Mouse (Mus musculus) brain, embryonic 14.5 days (tissue): ENCODE results near the gene Gm39566.

ENCODE experiments used
- CTCF ChIP-seq: fragments of 200-500 bp; IDR thresholded peaks from 2 replicates; pipeline ENCODE4 v1.5.1; 2012; ENCODE audit warnings: inconsistent platforms, mild to moderate bottlenecking, moderate library complexity, borderline replicate concordance; ENCODE audit not compliant: insufficient read depth, insufficient read length; ENCODE audit errors: extremely low read depth
- POLR2A ChIP-seq: fragments of 200-500 bp; IDR thresholded peaks from 2 replicates; pipeline ENCODE4 v1.6.1; 2012; ENCODE audit warnings: mild to moderate bottlenecking, inconsistent platforms, borderline replicate concordance; ENCODE audit not compliant: poor library complexity, insufficient read depth, insufficient read length, severe bottlenecking; ENCODE audit errors: extremely low read depth

- TF ChIP-seq POLR2A: no peak
- no peak for TF ChIP-seq CTCF
Observed at GRCm38 (mm10) chr11:69804652-69804940, 10.5 kb downstream of the Gm39566 start.
